Mouse (Mus musculus) brown adipose tissue, adult 24 weeks (tissue): ENCODE results near the gene Sapcd2. TPM values are rescaled to one million over a fixed set of nuclear protein-coding genes. Genes with fewer than 3 reads are reported as not detected.

Experiments
- H3K27ac ChIP-seq: fragments of 200-500 bp; replicated peaks from 2 replicates; pipeline ENCODE4 v1.5.1; 2012; ENCODE audit warnings: low read depth, mild to moderate bottlenecking, low read length
- H3K4me1 ChIP-seq: fragments of 200-500 bp; 2 replicates; pipeline ENCODE4 v1.6.1; 2012; ENCODE audit warnings: low read length, mixed read lengths; ENCODE audit not compliant: control insufficient read depth, insufficient read depth, insufficient read length
- H3K4me3 ChIP-seq: fragments of 200-500 bp; 2 replicates; pipeline ENCODE4 v1.5.1; 2012; ENCODE audit warnings: low read depth, mild to moderate bottlenecking, low read length, moderate library complexity; ENCODE audit not compliant: insufficient read depth
- polyA plus RNA-seq: library from polyadenylated mRNA; stranded (reverse); fragments of >200 nt; gene quantifications from 2 replicates; pipeline ENCODE4 v1.2.4, GENCODE M21; 2012; ENCODE audit not compliant: missing spikeins, insufficient read depth, insufficient read length

The Sapcd2 gene
- polyA plus RNA-seq, 1 experiment: not detected

DNA sequence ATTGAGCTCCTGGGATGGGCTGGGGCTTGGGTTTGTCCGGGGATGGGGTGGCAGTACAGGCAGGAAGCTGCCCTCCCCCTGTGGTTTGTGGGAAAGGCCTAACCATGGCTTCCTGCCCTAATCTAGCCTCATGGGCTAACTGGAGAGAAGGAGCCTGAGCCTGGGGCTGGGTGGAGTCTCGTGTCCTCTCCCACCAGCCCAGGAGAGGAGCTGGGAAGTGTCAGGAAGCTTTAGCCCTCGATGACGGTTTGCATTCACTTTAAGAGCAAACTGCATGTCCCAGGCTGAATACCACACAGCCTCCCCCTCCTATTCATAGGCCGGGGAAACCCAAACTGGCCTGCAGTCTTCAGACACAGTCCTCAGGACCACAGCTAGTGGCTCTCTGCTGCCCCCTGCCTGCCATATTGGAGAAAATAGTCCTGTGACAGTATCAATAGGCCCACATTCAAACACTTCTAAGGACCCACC lies 54.6 kb downstream of the Sapcd2 start:
- Histone ChIP-seq H3K4me1 (peaks cover 2% of the 10 kb centered on the region; the same call in 1 of the 2 replicates), H3K4me3 (no peak overlapping the region), H3K27ac (no peak overlapping the region)

DNA sequence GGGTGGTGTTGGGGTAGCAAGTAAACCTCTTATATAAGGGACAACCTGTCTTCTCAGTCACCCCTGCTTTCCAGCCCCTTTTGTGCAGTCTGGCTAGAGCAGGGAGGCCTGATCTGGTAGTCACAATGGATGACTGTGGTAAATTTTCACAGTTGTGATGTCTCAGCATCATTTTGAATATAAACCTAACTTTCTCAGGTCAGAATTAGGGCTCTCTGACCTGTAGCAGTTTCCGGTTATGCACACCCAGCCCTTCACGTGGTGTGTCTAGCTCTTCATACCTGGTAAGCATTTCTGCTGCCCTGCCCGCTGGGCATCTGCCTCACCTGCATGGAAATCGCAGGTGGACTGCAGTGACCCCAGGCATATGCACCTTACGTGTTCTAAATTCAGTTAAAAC lies 55.1 kb downstream of the Sapcd2 start:
- Histone ChIP-seq H3K27ac (no peak overlapping the region), H3K4me1 (peaks cover 2% of the 10 kb centered on the region; the same call in 1 of the 2 replicates), H3K4me3 (no peak overlapping the region)

Other genes starting within 250 kb of the Sapcd2 start
- 6.4 and 7.1 TPM in 2 replicates for gene Nrarp, start 191.6 kb upstream of the Sapcd2 start, polyA plus RNA-seq
- 1.8 and 6.0 TPM in 2 replicates for gene Tor4a, start 175.4 kb upstream of the Sapcd2 start, polyA plus RNA-seq
- 15.4 and 19.0 TPM in 2 replicates for gene Nelfb, start 160.8 kb upstream of the Sapcd2 start, polyA plus RNA-seq
- not detected in 2 replicates for gene Stpg3, start 157.7 kb upstream of the Sapcd2 start, polyA plus RNA-seq
- gene Fam166a, start 153.6 kb upstream of the Sapcd2 start, polyA plus RNA-seq: not detected in 2 replicates
- gene Tubb4b, start 147.6 kb upstream of the Sapcd2 start, polyA plus RNA-seq: 193 and 284 TPM in 2 replicates
- gene Slc34a3, start 138.0 kb upstream of the Sapcd2 start, polyA plus RNA-seq: not detected in 2 replicates
- gene Rnf224, start 135.5 kb upstream of the Sapcd2 start, polyA plus RNA-seq: not detected in 2 replicates
- not detected in 2 replicates for gene Rnf208, start 130.1 kb upstream of the Sapcd2 start, polyA plus RNA-seq
- gene Cysrt1, start 129.9 kb upstream of the Sapcd2 start, polyA plus RNA-seq: not detected in 2 replicates
- gene AL732309.1, start 125.5 kb upstream of the Sapcd2 start, polyA plus RNA-seq: 2.3 and 5.4 TPM in 2 replicates
- gene Tmem203, start 116.9 kb upstream of the Sapcd2 start, polyA plus RNA-seq: 13.5 and 18.9 TPM in 2 replicates
- gene Tprn, start 109.7 kb upstream of the Sapcd2 start, polyA plus RNA-seq: 1.7 and 3.7 TPM in 2 replicates
- gene Ssna1, start 99.9 kb upstream of the Sapcd2 start, polyA plus RNA-seq: 41.7 and 44.0 TPM in 2 replicates
- 18.6 and 23.7 TPM in 2 replicates for gene Anapc2, start 99.8 kb upstream of the Sapcd2 start, polyA plus RNA-seq
- gene Tmem210, start 84.2 kb upstream of the Sapcd2 start, polyA plus RNA-seq: not detected in 2 replicates
- gene Lrrc26, start 82.4 kb upstream of the Sapcd2 start, polyA plus RNA-seq: not detected in 2 replicates
- gene Grin1, start 53.1 kb upstream of the Sapcd2 start, polyA plus RNA-seq: not detected in 2 replicates
- 11.3 and 16.0 TPM in 2 replicates for gene Man1b1, start 40.0 kb upstream of the Sapcd2 start, polyA plus RNA-seq
- 11.1 and 15.0 TPM in 2 replicates for gene Dpp7, start 16.0 kb upstream of the Sapcd2 start, polyA plus RNA-seq
- 6.1 and 9.1 TPM in 2 replicates for gene Uap1l1, start 6.6 kb upstream of the Sapcd2 start, polyA plus RNA-seq
- 11.3 and 18.4 TPM in 2 replicates for gene Entpd2, start 23.6 kb downstream of the Sapcd2 start, polyA plus RNA-seq
- gene Npdc1, start 27.0 kb downstream of the Sapcd2 start, polyA plus RNA-seq: 32.5 and 41.5 TPM in 2 replicates
- not detected in 2 replicates for gene Fut7, start 50.9 kb downstream of the Sapcd2 start, polyA plus RNA-seq
- gene Abca2, start 56.4 kb downstream of the Sapcd2 start, polyA plus RNA-seq: 30.0 and 52.4 TPM in 2 replicates
- gene Clic3, start 84.5 kb downstream of the Sapcd2 start, polyA plus RNA-seq: not detected in 2 replicates
- 195 and 218 TPM in 2 replicates for gene Paxx, start 88.8 kb downstream of the Sapcd2 start, polyA plus RNA-seq
- 15.2 and 46.8 TPM in 2 replicates for gene Ptgds, start 97.7 kb downstream of the Sapcd2 start, polyA plus RNA-seq
- gene Lcn12, start 121.6 kb downstream of the Sapcd2 start, polyA plus RNA-seq: not detected in 2 replicates
- gene Fbxw5, start 128.4 kb downstream of the Sapcd2 start, polyA plus RNA-seq: 41.1 and 47.3 TPM in 2 replicates
- gene C8g, start 129.4 kb downstream of the Sapcd2 start, polyA plus RNA-seq: 6.6 and 9.2 TPM in 2 replicates
- gene Traf2, start 174.6 kb downstream of the Sapcd2 start, polyA plus RNA-seq: 7.0 and 12.9 TPM in 2 replicates
- gene Edf1, start 185.5 kb downstream of the Sapcd2 start, polyA plus RNA-seq: 398 and 454 TPM in 2 replicates
- 0.36 and 0.54 TPM in 2 replicates for gene Mamdc4, start 202.5 kb downstream of the Sapcd2 start, polyA plus RNA-seq
- gene Phpt1, start 202.9 kb downstream of the Sapcd2 start, polyA plus RNA-seq: 70.7 and 86.8 TPM in 2 replicates
- gene Ajm1, start 209.4 kb downstream of the Sapcd2 start, polyA plus RNA-seq: 0.44 TPM in 1 of 2 replicates, not detected in the other
- 29.2 and 42.8 TPM in 2 replicates for gene Rabl6, start 236.2 kb downstream of the Sapcd2 start, polyA plus RNA-seq
- not detected in 2 replicates for gene Ccdc183, start 245.4 kb downstream of the Sapcd2 start, polyA plus RNA-seq
- gene Tmem141, start 249.7 kb downstream of the Sapcd2 start, polyA plus RNA-seq: 30.9 and 34.5 TPM in 2 replicates